Mouse (Mus musculus) lung, postnatal 36 days (tissue): ENCODE results near the gene Ank2.

Source experiments
- DNase-seq: peaks from one replicate; pipeline ENCODE4 v3.0.0; 2022; ENCODE audit warnings: mixed read lengths

The Ank2 gene

DNA sequence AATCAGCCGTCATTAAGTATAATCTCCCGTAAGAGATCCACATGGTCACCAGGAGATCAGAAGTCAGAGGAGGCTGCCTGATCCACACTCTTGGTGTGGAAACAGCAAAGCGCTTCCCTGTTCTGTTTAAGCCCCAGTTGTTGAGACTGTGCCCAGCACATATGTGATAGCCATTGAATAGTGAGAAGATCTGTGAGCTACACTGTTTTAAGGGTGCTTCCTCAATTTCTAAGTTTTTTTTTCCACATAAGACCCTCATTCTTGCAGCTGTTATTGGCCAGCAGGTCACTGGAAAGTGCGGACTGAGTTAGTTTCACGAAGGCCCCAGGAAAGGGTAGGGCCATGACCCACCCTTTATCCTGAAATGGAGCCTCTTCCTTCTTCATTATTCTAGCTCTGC, 216.9 kb downstream of the Ank2 start:
- DNase-seq = no peak

DNA sequence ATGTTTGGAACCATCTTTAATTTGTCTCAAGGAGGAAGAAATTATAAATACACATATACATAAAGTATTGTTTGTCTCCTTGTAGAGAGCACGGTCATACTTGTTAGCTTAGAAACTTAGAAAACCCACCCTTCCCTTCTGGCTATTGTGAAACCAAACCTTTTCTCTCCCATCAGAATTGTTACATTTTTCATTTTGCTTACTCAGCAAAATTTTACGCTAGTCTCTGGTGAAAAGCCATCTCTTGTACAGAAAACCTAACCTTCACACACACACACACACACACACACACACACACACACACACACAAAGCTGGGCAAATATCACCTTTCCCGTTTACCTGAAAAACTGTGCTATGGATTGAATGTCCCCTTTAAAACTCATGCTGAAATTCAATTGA, 217.8 kb downstream of the Ank2 start:
- no peak for DNase-seq

DNA sequence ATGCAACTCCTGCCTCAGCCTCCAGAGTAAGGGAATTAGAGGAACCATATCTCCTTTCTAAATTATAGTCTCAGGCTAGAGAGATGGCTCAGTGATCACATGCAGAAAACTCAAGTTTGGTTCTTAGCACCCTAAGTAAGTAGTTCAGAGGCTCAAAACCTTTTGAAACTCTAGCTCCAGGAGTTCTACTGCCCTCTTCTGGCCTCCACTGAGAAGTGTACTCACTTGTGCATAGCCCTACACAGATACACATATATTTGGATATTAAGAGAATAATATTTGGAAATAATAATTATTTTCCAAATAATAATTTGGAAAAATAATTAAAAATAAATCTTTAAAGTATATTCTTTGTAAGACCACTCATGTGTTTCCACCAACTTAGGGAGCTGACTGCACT, 218.8 kb downstream of the Ank2 start:
- no peak for DNase-seq

DNA sequence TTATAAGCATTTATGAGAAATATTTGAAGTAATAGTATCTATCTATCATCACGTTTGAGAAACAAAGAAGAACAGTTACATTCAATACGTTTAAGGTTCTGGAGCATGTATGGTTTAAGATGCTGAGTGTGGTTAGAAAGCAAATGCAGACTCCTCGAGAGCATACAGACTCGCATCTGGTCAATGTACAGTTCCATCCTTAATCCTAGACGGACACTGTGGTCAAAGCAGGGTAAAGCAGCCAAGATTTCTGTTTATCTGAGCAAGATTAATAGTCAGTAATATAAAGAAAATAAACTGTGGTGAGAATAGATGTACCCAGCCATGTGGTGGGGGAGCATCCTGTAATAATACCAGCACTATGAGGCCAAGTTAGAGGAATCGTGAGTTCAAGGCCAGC, 223.2 kb downstream of the Ank2 start:
- no peak for DNase-seq

- DNase-seq = no peak
Observed at GRCm38 (mm10) chr3:127272801-127273200, 226.3 kb downstream of the Ank2 start.

DNA sequence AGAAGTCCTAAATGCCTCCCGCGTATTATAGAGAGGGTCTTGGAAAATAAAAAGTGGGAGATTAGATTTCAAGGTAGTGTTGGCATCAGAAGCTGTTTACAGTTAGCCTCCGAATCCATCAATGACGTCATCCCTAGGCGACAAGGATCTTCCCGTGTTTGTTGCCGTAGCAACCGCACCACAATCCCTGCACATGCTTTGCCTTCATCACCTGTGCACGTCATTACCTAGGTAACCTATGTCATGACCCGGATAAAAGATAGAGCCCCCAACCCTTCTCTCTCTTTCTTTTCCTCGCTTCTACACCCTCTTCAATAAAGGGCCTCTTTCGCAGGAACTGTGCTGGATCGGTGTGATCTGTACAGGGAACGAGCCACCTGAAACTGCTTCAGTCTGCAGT, 229.5 kb downstream of the Ank2 start:
- no peak for DNase-seq

DNA sequence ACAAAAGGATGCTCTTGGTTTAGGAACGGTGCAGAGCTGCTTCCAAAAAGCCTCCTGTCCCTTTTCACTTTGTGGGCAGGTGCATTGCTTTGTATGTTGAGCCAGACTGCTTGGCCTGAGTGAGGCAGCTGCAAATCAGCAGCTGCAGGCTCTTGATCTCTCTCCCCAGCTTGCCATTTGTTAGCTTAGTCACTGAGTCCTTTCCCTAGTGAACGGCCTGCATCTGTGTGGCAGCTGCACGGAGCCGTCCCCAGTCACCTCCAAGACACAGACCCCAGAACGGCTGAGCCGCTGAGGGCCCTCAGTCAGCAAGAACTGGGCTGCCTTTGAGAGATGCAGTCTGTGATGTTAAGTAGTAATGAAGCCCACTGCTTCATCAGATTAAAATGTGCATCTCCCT, 231.3 kb downstream of the Ank2 start:
- DNase-seq = no peak

GRCm38 (mm10) chr3:127265732-127266131, 233.4 kb downstream of the Ank2 start:
- no peak for DNase-seq

DNA sequence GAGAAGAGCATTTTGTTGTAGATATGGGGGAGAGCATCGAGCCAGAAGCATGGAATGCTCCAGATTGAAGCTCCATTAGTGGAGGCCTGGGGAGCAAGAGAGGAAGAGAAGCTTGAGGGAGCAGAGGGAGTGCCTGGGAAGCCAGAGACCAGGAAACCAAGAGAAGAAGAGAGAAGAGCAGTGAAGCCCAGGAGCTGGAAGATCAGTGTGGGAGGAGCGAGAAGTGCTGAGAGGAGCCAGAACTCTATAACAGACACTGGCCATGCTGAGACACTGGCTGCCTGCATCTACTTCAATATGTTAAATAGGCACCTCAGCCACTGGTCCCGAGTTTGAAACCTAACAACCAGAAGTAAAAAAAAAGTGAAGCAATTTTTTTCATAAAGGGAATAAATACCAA, 234.0 kb downstream of the Ank2 start:
- no peak for DNase-seq

DNA sequence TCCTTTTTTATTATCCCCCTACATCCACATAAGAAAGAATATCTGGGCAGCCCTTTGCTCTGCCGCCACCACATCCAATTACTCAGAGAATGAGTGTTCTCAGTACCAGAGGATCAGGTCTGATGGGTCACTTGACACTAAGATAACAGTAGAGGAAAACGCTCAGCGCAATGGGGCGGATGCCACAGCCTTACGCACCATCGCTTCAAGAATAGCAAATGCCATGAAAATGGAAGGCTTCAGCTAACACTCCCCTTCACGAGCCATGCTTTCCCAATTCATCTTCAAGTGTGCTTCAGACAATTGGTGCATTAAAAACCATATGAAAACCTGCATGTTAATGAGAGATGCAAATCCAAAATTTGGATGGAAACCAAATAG, 238.4 kb downstream of the Ank2 start:
- no peak for DNase-seq

- no peak for DNase-seq
Observed at GRCm38 (mm10) chr3:127260007-127260785, 239.0 kb downstream of the Ank2 start.

DNA sequence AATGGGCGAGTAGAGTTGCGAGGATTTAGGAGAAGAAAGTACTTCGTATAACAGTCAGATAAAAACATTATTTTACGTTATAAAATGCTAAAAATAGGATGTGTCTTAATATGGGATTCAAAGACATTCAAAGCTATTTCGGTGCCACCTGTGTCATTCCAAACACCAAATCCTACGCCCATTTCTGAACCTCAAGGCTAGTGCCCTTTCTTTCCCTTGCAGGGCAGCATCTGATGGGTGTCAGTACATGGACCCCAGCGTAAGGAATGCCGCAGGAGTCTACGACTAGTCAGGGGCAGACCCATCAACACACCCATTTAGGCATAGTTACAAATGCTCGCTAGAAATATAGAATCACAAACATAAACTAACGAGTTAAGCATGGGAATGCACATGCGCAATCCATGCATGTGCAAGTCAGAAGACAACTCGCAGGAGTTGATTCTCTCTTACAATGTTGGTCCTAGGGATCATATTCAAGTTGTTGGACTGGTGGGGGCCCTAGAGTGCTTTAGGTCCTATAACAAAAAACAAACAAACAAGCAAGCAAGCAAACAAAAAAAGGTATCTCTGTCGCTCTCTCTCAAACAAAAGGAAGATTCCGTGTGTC, 240.6 kb downstream of the Ank2 start:
- no peak for DNase-seq

DNA sequence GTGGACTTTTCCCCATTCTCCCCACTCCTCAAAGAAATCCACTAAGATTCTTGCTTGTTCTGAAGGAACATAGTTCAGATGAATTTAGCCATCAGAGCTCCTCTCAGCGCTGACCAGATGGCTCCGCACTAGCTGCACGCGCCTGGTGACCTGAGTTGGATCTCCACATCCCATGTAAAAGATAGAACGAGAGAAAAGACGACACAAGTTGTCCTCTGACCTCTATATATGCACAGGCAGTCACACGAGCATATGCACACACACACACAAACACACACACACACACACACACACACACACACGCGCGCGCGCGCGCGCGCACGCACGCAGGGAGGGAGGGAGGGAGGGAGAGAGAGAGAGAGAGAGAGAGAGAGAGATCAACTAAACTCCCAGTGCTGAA, 241.2 kb downstream of the Ank2 start:
- no peak for DNase-seq

DNA sequence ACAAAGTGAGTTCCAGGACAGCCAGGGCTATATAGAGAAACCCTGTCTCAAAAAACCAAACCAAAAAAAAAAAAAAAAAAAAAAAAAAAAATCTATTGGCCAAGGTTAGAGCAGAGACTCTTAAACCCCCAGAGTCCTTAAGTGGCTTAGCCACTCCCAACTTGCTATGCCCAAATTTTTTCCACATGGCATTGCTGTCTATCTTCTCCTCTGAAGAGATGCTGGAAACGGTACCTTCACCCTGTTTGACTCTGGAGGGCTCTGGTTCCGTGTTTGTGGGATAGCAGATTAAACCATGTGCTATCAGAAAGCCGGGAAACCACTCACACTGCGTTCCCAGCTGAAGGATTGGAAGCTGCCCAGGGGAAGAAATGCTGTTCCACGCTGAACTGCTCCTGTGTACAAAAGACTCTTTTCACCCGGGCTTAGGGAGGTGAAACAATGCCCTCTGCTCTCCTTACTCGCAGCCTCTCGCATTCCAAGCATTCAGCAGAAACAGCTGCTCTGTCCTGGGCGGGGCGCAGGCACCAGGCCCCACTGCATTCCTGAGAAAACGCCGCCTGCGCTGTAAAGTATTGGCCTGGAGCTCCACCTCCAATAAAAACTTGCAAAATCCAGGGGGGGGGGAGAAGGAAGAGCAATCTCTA, 241.7 kb downstream of the Ank2 start:
- DNase-seq = peak; percentile 60

DNA sequence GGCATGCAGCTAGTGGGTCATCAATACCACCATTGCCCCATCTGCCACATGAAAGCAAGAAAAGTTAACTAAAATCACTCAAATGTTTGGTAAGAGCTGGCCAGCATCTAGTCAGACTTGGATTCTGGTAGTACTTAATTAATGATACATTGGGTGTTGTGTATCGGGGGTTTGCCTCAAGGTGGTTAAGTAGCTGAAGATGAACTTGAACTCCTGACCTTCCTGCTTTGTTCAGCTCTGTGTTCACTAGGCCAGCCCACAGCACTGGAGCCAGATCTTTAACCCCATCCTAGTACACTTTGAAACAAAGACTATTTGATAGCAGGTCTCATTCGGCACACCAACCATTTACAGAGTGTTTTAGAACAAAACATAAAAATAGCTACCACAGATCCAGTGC, 242.5 kb downstream of the Ank2 start:
- no peak for DNase-seq

DNA sequence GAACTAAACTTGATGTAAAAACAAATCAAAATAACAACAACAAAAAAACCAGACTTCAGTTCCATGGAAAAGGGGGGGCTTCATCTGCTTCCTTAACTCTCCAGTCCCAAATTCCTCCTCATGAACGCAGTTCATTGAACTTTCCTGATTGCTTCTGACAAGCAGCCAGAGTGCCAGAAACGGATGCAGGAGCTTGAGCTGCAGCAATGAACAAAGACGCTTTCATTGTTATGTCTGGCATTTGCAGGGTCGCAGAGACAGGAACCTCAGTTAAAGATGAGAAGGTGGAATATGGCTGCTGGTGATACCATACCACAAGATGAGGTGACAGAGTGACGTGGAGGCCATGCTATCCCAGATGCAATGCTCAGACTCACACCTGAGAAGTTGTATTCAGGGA, 248.2 kb downstream of the Ank2 start:
- DNase-seq = no peak

- no peak for DNase-seq
Observed at GRCm38 (mm10) chr3:127248611-127249010, 250.5 kb downstream of the Ank2 start.

DNA sequence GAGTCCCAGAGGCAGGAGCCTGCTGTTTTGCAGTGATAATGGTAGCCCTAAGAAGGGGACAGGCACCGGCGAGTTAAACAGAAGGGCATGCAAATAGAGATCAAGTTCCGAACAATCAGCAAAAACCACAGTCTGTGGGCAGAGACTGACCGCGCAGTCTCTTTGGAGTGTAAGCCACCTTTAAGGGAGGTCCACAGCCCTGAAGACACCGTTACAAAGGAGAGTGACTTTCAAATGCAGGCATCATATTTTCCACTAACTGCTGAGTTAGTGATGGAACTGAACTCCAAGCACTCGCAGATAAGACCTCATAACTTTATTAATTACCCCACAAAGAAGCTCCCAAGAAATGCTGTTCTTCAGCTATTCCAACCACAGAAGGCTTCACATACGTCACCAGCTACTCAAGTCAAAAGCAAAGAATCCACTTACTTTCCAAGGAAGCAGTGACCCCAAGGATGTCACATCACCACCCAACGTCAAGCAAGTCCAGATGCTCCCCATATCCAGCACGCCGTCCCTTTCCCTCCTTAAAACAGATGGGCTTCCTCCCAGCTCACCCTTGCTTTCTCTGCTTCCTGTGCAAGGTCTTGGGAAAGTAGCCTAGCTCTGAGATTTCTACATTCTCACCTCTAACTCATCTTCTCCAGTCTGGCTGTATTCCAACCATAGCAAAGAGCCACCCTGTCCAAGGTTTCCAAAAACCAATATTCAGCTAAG, 252.0 kb downstream of the Ank2 start:
- DNase-seq = peak; percentile 54

DNA sequence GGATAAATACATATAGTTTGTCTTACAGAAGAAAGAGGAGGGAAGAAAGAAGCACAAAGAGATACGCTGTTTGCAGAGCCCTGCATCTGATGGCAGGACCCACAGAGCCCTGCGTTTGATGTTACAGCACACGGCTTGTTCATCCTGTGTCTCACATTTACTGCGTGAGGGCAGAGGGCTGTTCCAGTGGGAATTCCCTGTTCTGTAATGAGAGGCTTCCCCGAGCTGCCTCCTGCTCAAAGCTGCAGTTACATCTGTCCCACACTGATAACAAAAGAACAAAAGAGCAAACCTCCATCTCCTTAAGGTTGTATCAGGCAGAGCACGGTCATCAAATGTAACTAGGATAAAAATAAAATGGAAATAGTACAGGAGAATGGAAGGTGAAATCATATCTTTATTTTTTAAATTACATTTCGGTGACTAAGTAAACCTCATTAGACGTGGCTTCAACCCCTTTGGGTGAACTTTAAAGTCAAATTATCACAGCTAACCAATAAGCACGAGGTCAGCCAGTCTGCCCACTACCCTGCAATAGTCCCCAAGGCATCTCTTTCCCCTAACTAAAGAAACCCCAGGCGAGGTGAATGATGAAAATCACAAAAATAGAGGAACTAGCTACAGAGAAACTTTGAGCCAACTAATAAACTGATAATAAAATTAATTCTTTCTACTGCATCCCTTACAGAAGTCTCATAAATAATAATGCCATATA, 255.1 kb downstream of the Ank2 start:
- no peak for DNase-seq

DNA sequence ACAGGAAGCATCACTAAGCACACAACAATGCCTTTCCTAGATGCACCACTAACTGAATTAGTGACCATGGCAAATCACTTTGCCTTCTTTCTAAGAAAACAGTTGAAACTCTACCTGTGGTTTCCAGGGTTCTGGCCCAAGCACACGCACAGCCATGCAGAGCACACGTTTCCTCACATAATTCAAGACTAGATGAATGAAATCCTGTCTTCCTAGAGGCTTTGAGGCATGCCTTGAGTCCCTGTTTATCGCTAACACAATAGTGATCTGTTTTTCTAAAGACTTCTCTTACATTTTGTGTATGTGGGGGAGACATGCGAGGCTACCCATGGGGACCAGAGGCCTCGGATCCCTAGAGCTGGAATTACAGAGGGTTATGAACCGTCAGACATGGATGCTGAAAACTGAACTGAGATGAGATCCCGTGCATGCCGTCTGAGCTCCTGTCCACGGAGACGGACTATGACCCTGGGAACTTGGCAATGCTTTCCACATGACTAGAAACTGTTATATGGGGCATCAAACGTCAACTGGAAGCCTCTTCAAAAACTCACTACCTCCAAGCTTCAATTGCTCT, 256.8 kb downstream of the Ank2 start:
- DNase-seq = no peak

GRCm38 (mm10) chr3:127235271-127235670, 263.9 kb downstream of the Ank2 start:
- DNase-seq = no peak
